Mouse (Mus musculus): ENCODE measurements around the gene Snrpe.

DNA sequence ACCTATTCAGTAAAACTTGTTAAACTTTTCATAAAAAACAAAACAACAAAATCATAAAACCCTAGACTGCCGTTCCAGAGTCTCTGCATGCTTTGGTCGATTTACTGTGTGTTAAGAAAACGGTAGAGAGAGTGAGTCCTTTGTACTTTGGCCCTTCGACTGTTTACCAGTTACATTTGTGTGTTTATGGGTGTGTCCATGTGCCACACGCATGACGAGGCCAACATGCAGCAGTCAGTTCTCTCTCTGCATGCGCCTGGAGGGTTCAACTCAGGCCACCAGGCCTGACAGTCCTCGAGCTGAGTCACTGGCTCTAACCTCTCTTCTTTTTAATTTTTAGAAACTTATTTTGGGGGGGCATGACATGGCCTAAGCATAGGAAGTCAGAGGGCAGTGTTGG lies 8.2 kb upstream of the Snrpe start:
- TF ChIP-seq GATA1 (IDR thresholded peaks at IDR 0.05; ENCODE audit: borderline replicate concordance, low read length): no peak
- TF ChIP-seq FLI1 (IDR thresholded peaks at IDR 0.05; ENCODE audit: low read length): no peak
